Mouse (Mus musculus) lung, embryonic 16.5 days (tissue): Measurements from ENCODE around the gene Mmp2. TPM values are rescaled to one million over a fixed set of nuclear protein-coding genes. Genes with fewer than 3 reads are reported as not detected.

Source experiments
- ATAC-seq: fragments of 200-750 bp; cut with Nextera tagmentation; 2 replicates; pipeline ENCODE4 v1.8.0; 2017; ENCODE audit warnings: low read depth, mild to moderate bottlenecking, moderate library complexity
- H3K27ac ChIP-seq: fragments of 300-500 bp; sonication (generic); 2 replicates; pipeline ENCODE4 v1.5.1; 2014; ENCODE audit warnings: mild to moderate bottlenecking, control low read depth, low read length
- H3K27me3 ChIP-seq: fragments of 300-500 bp; sonication (generic); 2 replicates; pipeline ENCODE4 v1.6.1; 2014; ENCODE audit warnings: low read depth, low read length, mixed read lengths; ENCODE audit not compliant: control insufficient read depth, insufficient read depth
- H3K36me3 ChIP-seq: fragments of 300-500 bp; sonication (generic); 2 replicates; pipeline ENCODE4 v1.6.1; 2014; ENCODE audit warnings: low read length; ENCODE audit not compliant: control insufficient read depth, insufficient read depth
- H3K4me1 ChIP-seq: fragments of 300-500 bp; sonication (generic); replicated peaks from 2 replicates; pipeline ENCODE4 v1.6.1; 2014; ENCODE audit warnings: low read length, mixed read lengths; ENCODE audit not compliant: control insufficient read depth, insufficient read depth
- H3K4me2 ChIP-seq: fragments of 300-500 bp; sonication (generic); 2 replicates; pipeline ENCODE4 v1.6.1; 2014; ENCODE audit warnings: low read depth, low read length, control low read depth
- H3K4me3 ChIP-seq: fragments of 300-500 bp; sonication (generic); 2 replicates; pipeline ENCODE4 v1.5.1; 2014; ENCODE audit warnings: mild to moderate bottlenecking, low read length, control low read depth
- H3K9ac ChIP-seq: fragments of 300-500 bp; sonication (generic); 2 replicates; pipeline ENCODE4 v1.6.1; 2014; ENCODE audit warnings: low read length, control low read depth
- H3K9me3 ChIP-seq: fragments of 300-500 bp; sonication (generic); 2 replicates; pipeline ENCODE4 v1.6.1; 2016; ENCODE audit warnings: low read length; ENCODE audit not compliant: control insufficient read depth
- WGBS: fragments of 180-500 bp; shearing (Covaris S2); extraction: QIAGEN DNeasy Blood & Tissue Kit; methylation state at CpG from one replicate; pipeline ENCODE4 v1.1.7; 2014; 5-methylcytosine and 5-hydroxymethylcytosine counted together
- polyA plus RNA-seq: library from polyadenylated mRNA; unstranded; fragments of >200 nt; fragmentation: Nextera tagmentation; extraction: Ambion mirVana; gene quantifications from 2 replicates; pipeline ENCODE4 v1.2.1, GENCODE M21; 2015

Gene Mmp2
- polyA plus RNA-seq, 1 experiment from 2014 or later, result 249 TPM

GRCm38 (mm10) chr8:92802591-92802990, 24.5 kb upstream of the Mmp2 start:
- WGBS, result 66% methylated on average over 3 of the region's 3 CpGs
- Histone ChIP-seq H3K9ac (no peak overlapping the region), H3K9me3 (no peaks in the 10 kb centered on the region), H3K4me1 (no peaks in the 10 kb centered on the region), H3K27ac (no peak overlapping the region), H3K27me3 (no peaks in the 10 kb centered on the region), H3K4me3 (no peak overlapping the region), H3K4me2 (no peak overlapping the region), H3K36me3 (no peaks in the 10 kb centered on the region)
- no peak for ATAC-seq

GRCm38 (mm10) chr8:92812773-92813172, 14.3 kb upstream of the Mmp2 start:
- Histone ChIP-seq H3K9me3 (no peaks in the 10 kb centered on the region), H3K4me2 (no peak overlapping the region), H3K27ac (no peak overlapping the region), H3K4me3 (no peak overlapping the region), H3K4me1 (no peaks in the 10 kb centered on the region), H3K36me3 (no peaks in the 10 kb centered on the region), H3K27me3 (no peaks in the 10 kb centered on the region), H3K9ac (no peak overlapping the region)
- 72% methylated on average over 2 of the region's 2 CpGs for WGBS
- no peak for ATAC-seq

- no peak for ATAC-seq
- no peak overlapping the region for H3K27ac ChIP-seq
- no peaks in the 10 kb centered on the region for H3K4me1 ChIP-seq
- no peak overlapping the region for H3K9ac ChIP-seq
- no peak overlapping the region for H3K4me2 ChIP-seq
- no peaks in the 10 kb centered on the region for H3K9me3 ChIP-seq
- no peaks in the 10 kb centered on the region for H3K36me3 ChIP-seq
- 75% methylated on average over 5 of the region's 5 CpGs for WGBS
- H3K27me3 ChIP-seq, result no peaks in the 10 kb centered on the region; the same call in 1 of the 2 replicates
- H3K4me3 ChIP-seq, result no peak overlapping the region
These were observed 11.4 kb upstream of the Mmp2 start for GRCm38 (mm10) chr8:92815661-92816060.

- Histone ChIP-seq H3K9me3 (no peaks in the 10 kb centered on the region), H3K36me3 (no peaks in the 10 kb centered on the region), H3K27ac (no peak overlapping the region), H3K4me2 (no peak overlapping the region), H3K27me3 (no peaks in the 10 kb centered on the region; the same call in 1 of the 2 replicates), H3K4me1 (no peaks in the 10 kb centered on the region; the same call in 1 of the 2 replicates), H3K4me3 (no peak overlapping the region), H3K9ac (no peak overlapping the region)
- WGBS, result 20% methylated on average over 6 of the region's 6 CpGs
- ATAC-seq, result peak; percentile 81
These were observed 8.9 kb upstream of the Mmp2 start for GRCm38 (mm10) chr8:92817928-92818818.

- no peak overlapping the region for H3K4me2 ChIP-seq
- H3K9ac ChIP-seq, result no peak overlapping the region
- H3K27ac ChIP-seq, result no peak overlapping the region
- H3K4me3 ChIP-seq, result no peak overlapping the region
- no peaks in the 10 kb centered on the region; the same call in 1 of the 2 replicates for H3K4me1 ChIP-seq
- no peaks in the 10 kb centered on the region for H3K36me3 ChIP-seq
- no peaks in the 10 kb centered on the region for H3K9me3 ChIP-seq
- ATAC-seq, result no peak
- H3K27me3 ChIP-seq, result no peaks in the 10 kb centered on the region; the same call in 1 of the 2 replicates
These were observed 5.9 kb upstream of the Mmp2 start for GRCm38 (mm10) chr8:92821151-92821550.

GRCm38 (mm10) chr8:92822386-92822785, 4.7 kb upstream of the Mmp2 start:
- WGBS, result 52% methylated on average over 5 of the region's 5 CpGs
- Histone ChIP-seq H3K4me2 (no peak overlapping the region), H3K4me3 (no peak overlapping the region)

GRCm38 (mm10) chr8:92825991-92826390, 1.1 kb upstream of the Mmp2 start:
- Histone ChIP-seq H3K27ac (0 out of 2 replicates have a peak overlapping the region, but pooled peaks have one; percentile 23), H3K4me2 (no peak overlapping the region)
- ATAC-seq, result no peak

More at GRCm38 (mm10) chr8:92822386-92822785, 4.7 kb upstream of the Mmp2 start:
- no peak for ATAC-seq
- Histone ChIP-seq H3K4me1 (peaks cover 6% of the 10 kb centered on the region; the same call in 1 of the 2 replicates), H3K36me3 (no peaks in the 10 kb centered on the region), H3K27me3 (no peaks in the 10 kb centered on the region; the same call in 1 of the 2 replicates), H3K27ac (no peak overlapping the region), H3K9ac (no peak overlapping the region), H3K9me3 (no peaks in the 10 kb centered on the region)

GRCm38 (mm10) chr8:92828251-92828743, 1.2 kb downstream of the Mmp2 start:
- peak; percentile 85 for ATAC-seq
- WGBS, result 24% methylated on average over 15 of the region's 15 CpGs
- peak overlapping the region; percentile 73 for H3K9ac ChIP-seq

More at GRCm38 (mm10) chr8:92825991-92826390, 1.1 kb upstream of the Mmp2 start:
- WGBS, result 45% methylated on average over 4 of the region's 4 CpGs
- no peak overlapping the region for H3K4me3 ChIP-seq
- no peak overlapping the region for H3K9ac ChIP-seq
- peaks cover 7% of the 10 kb centered on the region; the same call in 1 of the 2 replicates for H3K4me1 ChIP-seq
- no peaks in the 10 kb centered on the region for H3K9me3 ChIP-seq
- peaks cover 5% of the 10 kb centered on the region; the same call in 1 of the 2 replicates for H3K27me3 ChIP-seq
- H3K36me3 ChIP-seq, result no peaks in the 10 kb centered on the region; the same call in 1 of the 2 replicates

GRCm38 (mm10) chr8:92834065-92834731, 7.1 kb downstream of the Mmp2 start:
- Histone ChIP-seq H3K27ac (0 out of 2 replicates have a peak overlapping the region, but pooled peaks have one; percentile 4), H3K4me1 (peaks cover 6% of the 10 kb centered on the region; the same call in 1 of the 2 replicates), H3K27me3 (no peaks in the 10 kb centered on the region), H3K4me2 (no peak overlapping the region), H3K9ac (no peak overlapping the region), H3K9me3 (no peaks in the 10 kb centered on the region), H3K4me3 (no peak overlapping the region), H3K36me3 (peaks cover 10% of the 10 kb centered on the region; the same call in 1 of the 2 replicates)
- ATAC-seq, result peak; percentile 68
- 35% methylated on average over 5 of the region's 5 CpGs for WGBS

More at GRCm38 (mm10) chr8:92828251-92828743, 1.2 kb downstream of the Mmp2 start:
- Histone ChIP-seq H3K27me3 (peaks cover 5% of the 10 kb centered on the region; the same call in 1 of the 2 replicates), H3K4me3 (peak overlapping the region; percentile 58), H3K4me1 (peaks cover 7% of the 10 kb centered on the region; the same call in 1 of the 2 replicates), H3K9me3 (no peaks in the 10 kb centered on the region), H3K36me3 (peaks cover 10% of the 10 kb centered on the region; the same call in 1 of the 2 replicates), H3K4me2 (peak overlapping the region; percentile 61), H3K27ac (peak overlapping the region; percentile 97)
